Mouse (Mus musculus): Measurements from ENCODE around the gene Lcp1.

DNA sequence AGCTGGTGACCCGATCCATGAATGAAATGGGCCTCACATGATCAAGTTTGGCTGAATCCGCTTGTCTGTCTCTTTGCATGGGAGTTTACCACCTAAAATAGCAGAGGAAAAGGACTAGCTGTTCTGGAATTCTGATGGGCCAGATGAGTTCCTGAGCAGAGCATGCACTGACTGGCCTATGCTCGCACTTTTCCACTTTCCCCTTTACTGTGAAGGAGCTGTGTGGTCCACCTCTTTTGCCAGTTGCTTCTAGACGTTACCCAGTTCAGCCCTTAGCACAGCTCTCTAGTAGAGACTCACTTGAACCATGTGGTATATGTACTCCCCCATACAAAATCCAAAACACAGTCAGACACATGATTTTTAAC is 105.7 kb downstream of the Lcp1 start:
- no peak for TF ChIP-seq CTCF (IDR thresholded peaks at IDR 0.05; ENCODE audit: borderline replicate concordance, control insufficient read depth, extremely low read depth, insufficient read depth, low read length, poor library complexity)
- no peak for TF ChIP-seq POLR2A (IDR thresholded peaks at IDR 0.05; ENCODE audit: control insufficient read depth, extremely low read depth, insufficient read depth, low read length, poor library complexity)
